Mouse (Mus musculus): ENCODE results near the gene Trpc4ap.

DNA sequence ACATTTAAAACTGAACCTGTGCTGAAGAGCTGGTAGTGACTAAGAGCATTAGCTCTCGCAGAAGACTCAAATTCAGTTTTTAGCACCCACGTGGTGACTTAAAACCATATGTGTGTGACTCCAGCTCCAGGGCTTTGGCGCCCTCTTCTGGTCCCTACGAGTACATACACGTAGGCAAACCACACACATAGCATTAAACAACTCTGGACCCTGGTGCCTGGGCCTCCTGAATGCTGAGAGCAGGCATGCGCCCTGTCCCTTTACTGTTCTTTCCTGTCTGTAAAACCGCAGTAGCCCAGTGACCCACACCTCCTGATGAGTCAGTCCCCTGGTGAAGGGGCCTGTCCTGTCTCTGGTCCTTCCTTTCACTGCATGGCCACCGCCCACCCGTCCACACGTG is 67.5 kb downstream of the Trpc4ap start:
- TF ChIP-seq CHD2 (IDR thresholded peaks at IDR 0.05; ENCODE audit: low read depth, low read length) (no peak), ZC3H11A (IDR thresholded peaks at IDR 0.05; ENCODE audit: borderline replicate concordance, low read depth, low read length) (no peak)
